Mouse (Mus musculus): ENCODE data around the gene Ten1.
A peak's percentile ranks its signal among the peaks of the same experiment; 100 is the strongest.

Gene Ten1

GRCm38 (mm10) chr11:116213877-116214510, 15.3 kb downstream of the Ten1 start:
- TF ChIP-seq GATA4 (IDR thresholded peaks at IDR 0.05; ENCODE audit: insufficient replicate concordance, low read length): no peak

GRCm38 (mm10) chr11:116215181-116215580, 16.5 kb downstream of the Ten1 start:
- TF ChIP-seq GATA4 (IDR thresholded peaks at IDR 0.05; ENCODE audit: insufficient replicate concordance, low read length): no peak

GRCm38 (mm10) chr11:116215991-116216390, 17.3 kb downstream of the Ten1 start:
- TF ChIP-seq GATA4 (IDR thresholded peaks at IDR 0.05; ENCODE audit: insufficient replicate concordance, low read length): no peak

GRCm38 (mm10) chr11:116216549-116216948, 17.9 kb downstream of the Ten1 start:
- TF ChIP-seq GATA4 (IDR thresholded peaks at IDR 0.05; ENCODE audit: insufficient replicate concordance, low read length): no peak

GRCm38 (mm10) chr11:116218263-116218662, 19.6 kb downstream of the Ten1 start:
- TF ChIP-seq GATA4 (IDR thresholded peaks at IDR 0.05; ENCODE audit: insufficient replicate concordance, low read length): 0 out of 2 replicates have a peak, but pooled peaks have one; percentile 24

- no peak for TF ChIP-seq GATA4 (IDR thresholded peaks at IDR 0.05; ENCODE audit: insufficient replicate concordance, low read length)
Measured at GRCm38 (mm10) chr11:116218737-116219400, 20.2 kb downstream of the Ten1 start.

- no peak for TF ChIP-seq GATA4 (IDR thresholded peaks at IDR 0.05; ENCODE audit: insufficient replicate concordance, low read length)
Measured at GRCm38 (mm10) chr11:116219885-116220284, 21.2 kb downstream of the Ten1 start.

- no peak for TF ChIP-seq GATA4 (IDR thresholded peaks at IDR 0.05; ENCODE audit: insufficient replicate concordance, low read length)
Measured at GRCm38 (mm10) chr11:116221931-116222739, 23.5 kb downstream of the Ten1 start.

GRCm38 (mm10) chr11:116222740-116223059, 24.0 kb downstream of the Ten1 start:
- no peak for TF ChIP-seq GATA4 (IDR thresholded peaks at IDR 0.05; ENCODE audit: insufficient replicate concordance, low read length)

- TF ChIP-seq GATA4 (IDR thresholded peaks at IDR 0.05; ENCODE audit: insufficient replicate concordance, low read length): no peak
Measured at GRCm38 (mm10) chr11:116226414-116226813, 27.8 kb downstream of the Ten1 start.

GRCm38 (mm10) chr11:116228699-116229098, 30.0 kb downstream of the Ten1 start:
- no peak for TF ChIP-seq GATA4 (IDR thresholded peaks at IDR 0.05; ENCODE audit: insufficient replicate concordance, low read length)

GRCm38 (mm10) chr11:116232427-116232826, 33.8 kb downstream of the Ten1 start:
- TF ChIP-seq GATA4 (IDR thresholded peaks at IDR 0.05; ENCODE audit: insufficient replicate concordance, low read length): no peak

- TF ChIP-seq GATA4 (IDR thresholded peaks at IDR 0.05; ENCODE audit: insufficient replicate concordance, low read length): no peak
Measured at GRCm38 (mm10) chr11:116234901-116235300, 36.2 kb downstream of the Ten1 start.

GRCm38 (mm10) chr11:116237742-116238395, 39.2 kb downstream of the Ten1 start, which contains the start of gene Evpl:
Evpl (minus strand) TSS chr11:116238077.
- TF ChIP-seq GATA4 (IDR thresholded peaks at IDR 0.05; ENCODE audit: insufficient replicate concordance, low read length): no peak

GRCm38 (mm10) chr11:116239797-116240196, 41.1 kb downstream of the Ten1 start:
- no peak for TF ChIP-seq GATA4 (IDR thresholded peaks at IDR 0.05; ENCODE audit: insufficient replicate concordance, low read length)

Data from liver, adult (tissue).